In genomic region chr11:19599433-19599832, GRCm38 (mm10) we compare ENCODE assay signal across 23 mouse cellular contexts.
A peak's percentile ranks its signal among the peaks of the same experiment; 100 is the strongest.
DNase-seq lines count a peak whose midpoint lies in the region; ATAC-seq and TF ChIP-seq lines count a peak whose summit lies in the region.
"Had no signal": no experiment of that assay in that cellular context is flagged by ENCODE, and none has a peak within 500 bp of the region (broad histone marks: within the 10 kb centered on the region; RNA-seq: fewer than 3 reads in every experiment).

No protein-coding gene starts in this region.

- peak; percentile 8 for DNase-seq in forebrain, embryonic 10.5 days (ENCODE audit: extremely low spot score, low spot score)
- DNase-seq in forebrain, embryonic 14.5 days (ENCODE audit: low spot score) = no peak
- no peak for DNase-seq in hindbrain, embryonic 10.5 days (ENCODE audit: low spot score)
- peak; percentile 63 for DNase-seq in hindbrain, postnatal 0 days (ENCODE audit: low spot score)
- no peak for DNase-seq in hindbrain, embryonic 11.5 days (ENCODE audit: low spot score)
- peak; percentile 65 for DNase-seq in midbrain, postnatal 0 days (ENCODE audit: low spot score)
- no peak for DNase-seq in midbrain, embryonic 11.5 days (ENCODE audit: low spot score, missing footprints)
- DNase-seq: adrenal gland, adult 8-10 months; adrenal gland, postnatal 25 days; cerebellum, adult 18-20 months; cerebellum, adult 9-10 months; cerebellum, postnatal 25 days; gastrocnemius, postnatal 25 days; heart, adult 2 months; kidney, adult 18-20 months had no signal

- 93% methylated on average over 9 of the region's 9 CpGs for WGBS in forebrain, embryonic 10.5 days
- 84% methylated on average over 9 of the region's 9 CpGs for WGBS in forebrain, embryonic 14.5 days
- WGBS in hindbrain, embryonic 13.5 days = 70% methylated on average over 9 of the region's 9 CpGs
- 90% methylated on average over 9 of the region's 9 CpGs for WGBS in hindbrain, embryonic 10.5 days
- 56% methylated on average over 9 of the region's 9 CpGs for WGBS in hindbrain, postnatal 0 days
- 87% methylated on average over 9 of the region's 9 CpGs for WGBS in hindbrain, embryonic 11.5 days
- 49% methylated on average over 9 of the region's 9 CpGs for WGBS in midbrain, postnatal 0 days
- WGBS in midbrain, embryonic 11.5 days = 91% methylated on average over 9 of the region's 9 CpGs

- H3K27me3 ChIP-seq in forebrain, embryonic 10.5 days (ENCODE audit: poor library complexity, severe bottlenecking) = no peaks in the 10 kb centered on the region
- H3K27me3 ChIP-seq in forebrain, embryonic 14.5 days (replicated peaks; ENCODE audit: control insufficient read depth, insufficient read depth, low read length) = no peaks in the 10 kb centered on the region
- no peaks in the 10 kb centered on the region for H3K27me3 ChIP-seq in hindbrain, embryonic 13.5 days
- no peaks in the 10 kb centered on the region for H3K27me3 ChIP-seq in hindbrain, embryonic 10.5 days (ENCODE audit: insufficient read depth, poor library complexity, severe bottlenecking)
- H3K27me3 ChIP-seq in hindbrain, postnatal 0 days (ENCODE audit: insufficient read depth, low read length) = no peaks in the 10 kb centered on the region
- no peaks in the 10 kb centered on the region for H3K27me3 ChIP-seq in hindbrain, embryonic 11.5 days (ENCODE audit: control insufficient read depth, insufficient read depth, low read length)
- H3K27me3 ChIP-seq in midbrain, postnatal 0 days (ENCODE audit: insufficient read depth, low read length) = no peaks in the 10 kb centered on the region
- no peaks in the 10 kb centered on the region for H3K27me3 ChIP-seq in midbrain, embryonic 11.5 days (ENCODE audit: control insufficient read depth, insufficient read depth, low read length)
- H3K27me3 ChIP-seq: embryonic facial prominence, embryonic 12.5 days; embryonic facial prominence, embryonic 15.5 days; forebrain, embryonic 12.5 days had no signal

- no peak overlapping the region for H3K4me3 ChIP-seq in forebrain, embryonic 10.5 days
- H3K4me3 ChIP-seq in forebrain, embryonic 14.5 days (ENCODE audit: low read depth, low read length) = no peak overlapping the region
- H3K4me3 ChIP-seq in hindbrain, embryonic 13.5 days = no peak overlapping the region
- no peak overlapping the region for H3K4me3 ChIP-seq in hindbrain, embryonic 10.5 days
- no peak overlapping the region for H3K4me3 ChIP-seq in hindbrain, postnatal 0 days (ENCODE audit: low read length)
- no peak overlapping the region for H3K4me3 ChIP-seq in hindbrain, embryonic 11.5 days (ENCODE audit: low read depth, low read length)
- no peak overlapping the region for H3K4me3 ChIP-seq in midbrain, postnatal 0 days (ENCODE audit: low read depth, low read length)
- no peak overlapping the region for H3K4me3 ChIP-seq in midbrain, embryonic 11.5 days (ENCODE audit: low read depth, low read length)
- H3K4me3 ChIP-seq: embryonic facial prominence, embryonic 12.5 days; embryonic facial prominence, embryonic 15.5 days; forebrain, embryonic 12.5 days; heart, adult 2 months had no signal

- no peak overlapping the region for H3K27ac ChIP-seq in forebrain, embryonic 10.5 days
- no peak overlapping the region for H3K27ac ChIP-seq in forebrain, embryonic 14.5 days (ENCODE audit: low read depth, low read length)
- 0 out of 2 replicates have a peak overlapping the region, but pooled peaks have one; percentile 55 for H3K27ac ChIP-seq in hindbrain, embryonic 13.5 days
- H3K27ac ChIP-seq in hindbrain, embryonic 10.5 days = no peak overlapping the region
- H3K27ac ChIP-seq in hindbrain, postnatal 0 days = peak overlapping the region; percentile 45; the same call in 1 of the 2 replicates
- no peak overlapping the region for H3K27ac ChIP-seq in hindbrain, embryonic 11.5 days (ENCODE audit: low read depth, low read length)
- no peak overlapping the region for H3K27ac ChIP-seq in midbrain, postnatal 0 days (ENCODE audit: low read depth, low read length)
- no peak overlapping the region for H3K27ac ChIP-seq in midbrain, embryonic 11.5 days (ENCODE audit: low read depth, low read length)
- H3K27ac ChIP-seq: embryonic facial prominence, embryonic 12.5 days; embryonic facial prominence, embryonic 15.5 days; forebrain, embryonic 12.5 days; heart, adult 2 months had no signal

- no peak overlapping the region for H3K9ac ChIP-seq in forebrain, embryonic 14.5 days (ENCODE audit: low read length)
- no peak overlapping the region for H3K9ac ChIP-seq in hindbrain, embryonic 13.5 days
- H3K9ac ChIP-seq in hindbrain, postnatal 0 days (replicated peaks; ENCODE audit: low read length) = no peak overlapping the region
- H3K9ac ChIP-seq in hindbrain, embryonic 11.5 days (ENCODE audit: low read depth, low read length) = no peak overlapping the region
- H3K9ac ChIP-seq in midbrain, postnatal 0 days (replicated peaks; ENCODE audit: low read length, poor library complexity, severe bottlenecking) = no peak overlapping the region
- H3K9ac ChIP-seq in midbrain, embryonic 11.5 days (ENCODE audit: low read length) = no peak overlapping the region
- H3K9ac ChIP-seq: embryonic facial prominence, embryonic 12.5 days; embryonic facial prominence, embryonic 15.5 days; forebrain, embryonic 12.5 days had no signal

- H3K4me2 ChIP-seq in forebrain, embryonic 14.5 days (ENCODE audit: low read length) = no peak overlapping the region
- H3K4me2 ChIP-seq in hindbrain, embryonic 13.5 days = no peak overlapping the region
- no peak overlapping the region for H3K4me2 ChIP-seq in hindbrain, postnatal 0 days (ENCODE audit: low read depth, low read length)
- H3K4me2 ChIP-seq in hindbrain, embryonic 11.5 days (replicated peaks; ENCODE audit: low read depth, low read length) = no peak overlapping the region
- H3K4me2 ChIP-seq in midbrain, postnatal 0 days (ENCODE audit: low read depth, low read length, poor library complexity, severe bottlenecking) = no peak overlapping the region
- no peak overlapping the region for H3K4me2 ChIP-seq in midbrain, embryonic 11.5 days
- H3K4me2 ChIP-seq: embryonic facial prominence, embryonic 12.5 days; embryonic facial prominence, embryonic 15.5 days; forebrain, embryonic 12.5 days; heart, embryonic 11.5 days had no signal

- H3K9me3 ChIP-seq in forebrain, embryonic 10.5 days = no peaks in the 10 kb centered on the region
- no peaks in the 10 kb centered on the region for H3K9me3 ChIP-seq in forebrain, embryonic 14.5 days (replicated peaks; ENCODE audit: control insufficient read depth, low read length)
- no peaks in the 10 kb centered on the region for H3K9me3 ChIP-seq in hindbrain, embryonic 13.5 days
- no peaks in the 10 kb centered on the region for H3K9me3 ChIP-seq in hindbrain, embryonic 10.5 days
- no peaks in the 10 kb centered on the region for H3K9me3 ChIP-seq in hindbrain, postnatal 0 days (ENCODE audit: low read length)
- H3K9me3 ChIP-seq in hindbrain, embryonic 11.5 days (ENCODE audit: control insufficient read depth, low read length) = no peaks in the 10 kb centered on the region
- no peaks in the 10 kb centered on the region for H3K9me3 ChIP-seq in midbrain, postnatal 0 days (ENCODE audit: low read length)
- no peaks in the 10 kb centered on the region for H3K9me3 ChIP-seq in midbrain, embryonic 11.5 days (ENCODE audit: control insufficient read depth, low read length)
- H3K9me3 ChIP-seq: embryonic facial prominence, embryonic 12.5 days; embryonic facial prominence, embryonic 15.5 days; forebrain, embryonic 12.5 days had no signal

- TF ChIP-seq CTCF in hindbrain, postnatal 0 days (IDR thresholded peaks at IDR 0.05; ENCODE audit: low read depth) = no peak
- no peak for TF ChIP-seq CTCF in midbrain, postnatal 0 days (IDR thresholded peaks at IDR 0.05)

- ATAC-seq in forebrain, embryonic 14.5 days = no peak
- no peak for ATAC-seq in hindbrain, embryonic 13.5 days (ENCODE audit: low FRiP score)
- peak; percentile 88 for ATAC-seq in hindbrain, postnatal 0 days
- no peak for ATAC-seq in hindbrain, embryonic 11.5 days (ENCODE audit: low FRiP score)
- peak; percentile 71; the same call in 1 of the 2 replicates for ATAC-seq in midbrain, postnatal 0 days (ENCODE audit: low FRiP score)
- no peak for ATAC-seq in midbrain, embryonic 11.5 days (ENCODE audit: low FRiP score)
- ATAC-seq: activated CD4-positive, CD25-positive, alpha-beta regulatory T cell, adult 4 months; inflammation-experienced regulatory T-cells, adult 6 months; intestine, embryonic 16.5 days had no signal

- H3K4me1 ChIP-seq in forebrain, embryonic 10.5 days = no peaks in the 10 kb centered on the region
- H3K4me1 ChIP-seq in forebrain, embryonic 14.5 days (ENCODE audit: control insufficient read depth, insufficient read depth, low read length) = no peaks in the 10 kb centered on the region
- H3K4me1 ChIP-seq in hindbrain, embryonic 13.5 days (replicated peaks) = peaks cover 8% of the 10 kb centered on the region
- H3K4me1 ChIP-seq in hindbrain, embryonic 10.5 days (replicated peaks) = 0 out of 2 replicates have a peak, but pooled peaks cover 6% of the 10 kb centered on the region
- H3K4me1 ChIP-seq in hindbrain, postnatal 0 days (ENCODE audit: insufficient read depth, low read length) = 0 out of 2 replicates have a peak, but pooled peaks cover 4% of the 10 kb centered on the region
- H3K4me1 ChIP-seq in hindbrain, embryonic 11.5 days (replicated peaks; ENCODE audit: control insufficient read depth, insufficient read depth, low read length) = no peaks in the 10 kb centered on the region
- no peaks in the 10 kb centered on the region for H3K4me1 ChIP-seq in midbrain, postnatal 0 days (ENCODE audit: insufficient read depth, low read length)
- no peaks in the 10 kb centered on the region for H3K4me1 ChIP-seq in midbrain, embryonic 11.5 days (ENCODE audit: control insufficient read depth, insufficient read depth, low read length)
- H3K4me1 ChIP-seq: forebrain, embryonic 12.5 days had no signal

- no peaks in the 10 kb centered on the region for H3K36me3 ChIP-seq in forebrain, embryonic 10.5 days (replicated peaks)
- no peaks in the 10 kb centered on the region for H3K36me3 ChIP-seq in forebrain, embryonic 14.5 days (ENCODE audit: control insufficient read depth, insufficient read depth, low read length)
- no peaks in the 10 kb centered on the region for H3K36me3 ChIP-seq in hindbrain, embryonic 13.5 days
- no peaks in the 10 kb centered on the region for H3K36me3 ChIP-seq in hindbrain, embryonic 10.5 days
- H3K36me3 ChIP-seq in hindbrain, postnatal 0 days (ENCODE audit: insufficient read depth, low read length) = no peaks in the 10 kb centered on the region
- no peaks in the 10 kb centered on the region for H3K36me3 ChIP-seq in hindbrain, embryonic 11.5 days (ENCODE audit: control insufficient read depth, insufficient read depth, low read length)
- no peaks in the 10 kb centered on the region for H3K36me3 ChIP-seq in midbrain, postnatal 0 days (ENCODE audit: insufficient read depth, low read length)
- no peaks in the 10 kb centered on the region for H3K36me3 ChIP-seq in midbrain, embryonic 11.5 days (ENCODE audit: control insufficient read depth, insufficient read depth, low read length)
- H3K36me3 ChIP-seq: embryonic facial prominence, embryonic 12.5 days; embryonic facial prominence, embryonic 15.5 days; forebrain, embryonic 12.5 days had no signal

Comparison
In these comparisons a context has a peak if more than half of its experiments do, and no peak if none do; other contexts are left out.
1. DNase-seq: peak in forebrain, embryonic 10.5 days (single experiment), hindbrain, postnatal 0 days (single experiment) and midbrain, postnatal 0 days (single experiment); none in forebrain, embryonic 14.5 days (single experiment), hindbrain, embryonic 10.5 days (single experiment), hindbrain, embryonic 11.5 days (single experiment) and midbrain, embryonic 11.5 days (single experiment).
2. H3K27ac ChIP-seq: peak in hindbrain, embryonic 13.5 days (single experiment) and hindbrain, postnatal 0 days (single experiment); none in forebrain, embryonic 10.5 days (single experiment), forebrain, embryonic 14.5 days (single experiment), hindbrain, embryonic 10.5 days (single experiment), hindbrain, embryonic 11.5 days (single experiment), midbrain, postnatal 0 days (single experiment) and midbrain, embryonic 11.5 days (single experiment).
3. ATAC-seq: peak in hindbrain, postnatal 0 days (single experiment) and midbrain, postnatal 0 days (single experiment); none in forebrain, embryonic 14.5 days (single experiment), hindbrain, embryonic 13.5 days (single experiment), hindbrain, embryonic 11.5 days (single experiment) and midbrain, embryonic 11.5 days (single experiment).